Mouse (Mus musculus) intestine, postnatal 0 days (tissue): ENCODE measurements around the gene Trmt1. TPM values are rescaled to one million over a fixed set of nuclear protein-coding genes. Genes with fewer than 3 reads are reported as not detected.

Experiments
- ATAC-seq: fragments of 200-750 bp; cut with Nextera tagmentation; 2 replicates; pipeline ENCODE4 v1.8.0; 2017; ENCODE audit warnings: mild to moderate bottlenecking, moderate TSS enrichment, moderate library complexity
- H3K27ac ChIP-seq: fragments of 300-500 bp; sonication (generic); 2 replicates; pipeline ENCODE4 v1.5.1; 2014; ENCODE audit warnings: mild to moderate bottlenecking, low read depth, low read length, moderate library complexity
- H3K27me3 ChIP-seq: fragments of 300-500 bp; sonication (generic); replicated peaks from 2 replicates; pipeline ENCODE4 v1.6.1; 2014; ENCODE audit warnings: low read length, mixed read lengths; ENCODE audit not compliant: control insufficient read depth, insufficient read depth
- H3K36me3 ChIP-seq: fragments of 300-500 bp; sonication (generic); 2 replicates; pipeline ENCODE4 v1.6.1; 2014; ENCODE audit warnings: mild to moderate bottlenecking, moderate library complexity; ENCODE audit not compliant: control insufficient read depth, insufficient read depth
- H3K4me1 ChIP-seq: fragments of 300-500 bp; sonication (generic); replicated peaks from 2 replicates; pipeline ENCODE4 v1.6.1; 2014; ENCODE audit warnings: antibody characterized with exemption, low read length, mixed read lengths; ENCODE audit not compliant: control insufficient read depth, insufficient read depth
- H3K4me2 ChIP-seq: fragments of 300-500 bp; sonication (generic); replicated peaks from 2 replicates; pipeline ENCODE4 v1.6.1; 2014; ENCODE audit warnings: low read depth, mild to moderate bottlenecking, moderate library complexity
- H3K4me3 ChIP-seq: fragments of 300-500 bp; sonication (generic); 2 replicates; pipeline ENCODE4 v1.5.1; 2014; ENCODE audit warnings: low read depth, low read length
- H3K9ac ChIP-seq: fragments of 300-500 bp; sonication (generic); 2 replicates; pipeline ENCODE4 v1.6.1; 2014; ENCODE audit warnings: mild to moderate bottlenecking, low read depth, low read length
- H3K9me3 ChIP-seq: fragments of 300-500 bp; sonication (generic); 2 replicates; pipeline ENCODE4 v1.6.1; 2016; ENCODE audit warnings: mixed run types; ENCODE audit not compliant: control insufficient read depth
- CTCF ChIP-seq: sonication (generic); IDR thresholded peaks from 2 replicates; pipeline ENCODE4 v1.5.1; 2016; ENCODE audit warnings: low read depth, mild to moderate bottlenecking, control low read depth, antibody characterized with exemption, moderate library complexity
- WGBS: fragments of 180-500 bp; shearing (Covaris S2); extraction: QIAGEN DNeasy Blood & Tissue Kit; methylation state at CpG from one replicate; pipeline ENCODE4 v1.1.7; 2014; 5-methylcytosine and 5-hydroxymethylcytosine counted together
- polyA plus RNA-seq: library from polyadenylated mRNA; unstranded; fragments of >200 nt; fragmentation: Nextera tagmentation; extraction: Ambion mirVana; gene quantifications from 2 replicates; pipeline ENCODE4 v1.2.1, GENCODE M21; 2015

The Trmt1 gene
- polyA plus RNA-seq, 1 experiment from 2014 or later, result 22.3 TPM

- Histone ChIP-seq H3K9me3 (no peaks in the 10 kb centered on the region), H3K9ac (no peak within 1 kb of the TSS), H3K36me3 (peaks cover 22% of the 10 kb centered on the region), H3K4me2 (peak within 1 kb of the TSS; percentile 37), H3K4me3 (peak within 1 kb of the TSS; percentile 25), H3K27ac (peak within 1 kb of the TSS; percentile 54; the same call in 1 of the 2 replicates), H3K4me1 (0 out of 2 replicates have a peak, but pooled peaks cover 7% of the 10 kb centered on the region), H3K27me3 (peaks cover 40% of the 10 kb centered on the region)
- ATAC-seq, result 0 out of 2 replicates have a peak, but pooled peaks have one; percentile 17
- peak; percentile 35 for TF ChIP-seq CTCF
- WGBS, result 10% methylated on average over 34 of the region's 34 CpGs
Observed at GRCm38 (mm10) chr8:84700941-84701911, 15.1 kb downstream of the Trmt1 start, which contains the start of gene Lyl1. Gene Lyl1, plus strand, starts transcription at chr8:84701457.

GRCm38 (mm10) chr8:84702561-84702960 is 16.5 kb downstream of the Trmt1 start:
- Histone ChIP-seq H3K27ac (no peak overlapping the region), H3K9me3 (no peaks in the 10 kb centered on the region), H3K4me1 (0 out of 2 replicates have a peak, but pooled peaks cover 7% of the 10 kb centered on the region), H3K27me3 (peaks cover 54% of the 10 kb centered on the region), H3K4me2 (peak overlapping the region; percentile 37; the same call in 1 of the 2 replicates), H3K4me3 (peak overlapping the region; percentile 25; the same call in 1 of the 2 replicates), H3K9ac (no peak overlapping the region), H3K36me3 (peaks cover 10% of the 10 kb centered on the region; the same call in 1 of the 2 replicates)
- TF ChIP-seq CTCF, result no peak
- WGBS, result 75% methylated on average over 9 of the region's 9 CpGs
- ATAC-seq, result no peak

GRCm38 (mm10) chr8:84702963-84703465 is 16.9 kb downstream of the Trmt1 start:
- H3K36me3 ChIP-seq, result peaks cover 11% of the 10 kb centered on the region; the same call in 1 of the 2 replicates
- peak overlapping the region; percentile 9; the same call in 1 of the 2 replicates for H3K4me2 ChIP-seq
- no peak overlapping the region for H3K9ac ChIP-seq
- peaks cover 58% of the 10 kb centered on the region for H3K27me3 ChIP-seq
- H3K4me1 ChIP-seq, result 0 out of 2 replicates have a peak, but pooled peaks cover 7% of the 10 kb centered on the region
- H3K27ac ChIP-seq, result no peak overlapping the region
- no peak for ATAC-seq
- H3K4me3 ChIP-seq, result no peak overlapping the region
- WGBS, result 89% methylated on average over 6 of the region's 6 CpGs
- no peaks in the 10 kb centered on the region for H3K9me3 ChIP-seq
- no peak for TF ChIP-seq CTCF

GRCm38 (mm10) chr8:84703466-84704249 is 17.6 kb downstream of the Trmt1 start:
- Histone ChIP-seq H3K9ac (no peak overlapping the region), H3K27ac (no peak overlapping the region), H3K27me3 (peaks cover 62% of the 10 kb centered on the region), H3K4me1 (0 out of 2 replicates have a peak, but pooled peaks cover 7% of the 10 kb centered on the region), H3K9me3 (no peaks in the 10 kb centered on the region), H3K36me3 (peaks cover 9% of the 10 kb centered on the region; the same call in 1 of the 2 replicates), H3K4me2 (peak overlapping the region; percentile 61), H3K4me3 (peak overlapping the region; percentile 27)
- WGBS, result 17% methylated on average over 38 of the region's 38 CpGs
- no peak for ATAC-seq
- TF ChIP-seq CTCF, result peak; percentile 24; the same call in 1 of the 2 replicates

GRCm38 (mm10) chr8:84704356-84704755 is 18.2 kb downstream of the Trmt1 start:
- peak overlapping the region; percentile 27 for H3K4me3 ChIP-seq
- ATAC-seq, result no peak
- peaks cover 9% of the 10 kb centered on the region; the same call in 1 of the 2 replicates for H3K36me3 ChIP-seq
- H3K9ac ChIP-seq, result 0 out of 2 replicates have a peak overlapping the region, but pooled peaks have one; percentile 2
- WGBS, result 6% methylated on average over 16 of the region's 16 CpGs
- H3K4me2 ChIP-seq, result peak overlapping the region; percentile 61
- peak; percentile 84 for TF ChIP-seq CTCF
- 0 out of 2 replicates have a peak, but pooled peaks cover 7% of the 10 kb centered on the region for H3K4me1 ChIP-seq
- H3K27ac ChIP-seq, result no peak overlapping the region
- peaks cover 67% of the 10 kb centered on the region for H3K27me3 ChIP-seq
- no peaks in the 10 kb centered on the region for H3K9me3 ChIP-seq
